Mouse (Mus musculus) myocyte (in vitro differentiated cells): ENCODE measurements around the gene Usp6nl.

Experiments
- CEBPB ChIP-seq: IDR thresholded peaks from 2 replicates; pipeline ENCODE4 v1.6.1; 2011; ENCODE audit warnings: mild to moderate bottlenecking, moderate library complexity; ENCODE audit not compliant: poor library complexity, insufficient read depth, severe bottlenecking
- E2F4 ChIP-seq: IDR thresholded peaks from one replicate; pipeline ENCODE4 v1.6.1; 2011; ENCODE audit warnings: mild to moderate bottlenecking, control low read depth, moderate library complexity; ENCODE audit not compliant: insufficient read depth
- MAX ChIP-seq: IDR thresholded peaks from one replicate; pipeline ENCODE4 v1.6.1; 2011; ENCODE audit warnings: low read depth, mild to moderate bottlenecking, control low read depth
- MYOD1 ChIP-seq, 3 experiments: IDR thresholded peaks; one replicate each; pipeline ENCODE4 v1.6.1; 2011; ENCODE audit warnings: control low read depth in 2 of 3, low read depth in 2 of 3, mild to moderate bottlenecking in 2 of 3, moderate library complexity in 1 of 3; ENCODE audit not compliant: insufficient read length in 2 of 3, control insufficient read depth in 1 of 3
- POLR2A ChIP-seq: IDR thresholded peaks from one replicate; pipeline ENCODE4 v1.6.1; 2011; ENCODE audit warnings: low read depth, mild to moderate bottlenecking, control low read depth, moderate library complexity; ENCODE audit not compliant: insufficient read length
- POLR2AphosphoS2 ChIP-seq: IDR thresholded peaks from one replicate; pipeline ENCODE4 v1.6.1; 2011; ENCODE audit warnings: low read depth, control low read depth; ENCODE audit not compliant: insufficient read length
- REST ChIP-seq: IDR thresholded peaks from one replicate; pipeline ENCODE4 v1.6.1; 2011; ENCODE audit warnings: mild to moderate bottlenecking, control low read depth, moderate library complexity; ENCODE audit not compliant: insufficient read depth, insufficient read length
- TCF12 ChIP-seq: IDR thresholded peaks from one replicate; pipeline ENCODE4 v1.6.1; 2011; ENCODE audit warnings: mild to moderate bottlenecking, control low read depth; ENCODE audit not compliant: poor library complexity, insufficient read depth, severe bottlenecking
- USF1 ChIP-seq: IDR thresholded peaks from one replicate; pipeline ENCODE4 v1.6.1; 2011; ENCODE audit warnings: low read depth, mild to moderate bottlenecking, control low read depth, moderate library complexity

GRCm38 (mm10) chr2:6450544-6450943, 128.1 kb downstream of the Usp6nl start:
- TF ChIP-seq POLR2AphosphoS2: no peak
- no peak for TF ChIP-seq POLR2A
- TF ChIP-seq E2F4: no peak
- no peak for TF ChIP-seq USF1
- TF ChIP-seq MAX: no peak
- no peak for TF ChIP-seq REST
- no peak for TF ChIP-seq CEBPB
- no peak for TF ChIP-seq TCF12
- TF ChIP-seq MYOD1 (IDR thresholded peaks at IDR 0.05; ENCODE audit: control insufficient read depth in 1 of 3, insufficient read length in 2 of 3, low read depth in 2 of 3): no peak
